Mouse (Mus musculus): ENCODE data around the gene Rbm10.

- no peak for TF ChIP-seq CTCF (IDR thresholded peaks at IDR 0.05; ENCODE audit: extremely low read depth, insufficient read depth, insufficient read length, insufficient replicate concordance)
- TF ChIP-seq POLR2A (IDR thresholded peaks at IDR 0.05; ENCODE audit: low read depth, low read length): no peak
Measured at GRCm38 (mm10) chrX:20608500-20608899, 8.8 kb upstream of the Rbm10 start.

Measured in spleen, adult 2 months (tissue).